Mouse (Mus musculus): Measurements from ENCODE around the gene Hmmr. TPM values are rescaled to one million over a fixed set of nuclear protein-coding genes. Genes with fewer than 3 reads are reported as not detected.

Hmmr gene
- polyA plus RNA-seq, 1 experiment from 2014 or later: 37.6 TPM

DNA sequence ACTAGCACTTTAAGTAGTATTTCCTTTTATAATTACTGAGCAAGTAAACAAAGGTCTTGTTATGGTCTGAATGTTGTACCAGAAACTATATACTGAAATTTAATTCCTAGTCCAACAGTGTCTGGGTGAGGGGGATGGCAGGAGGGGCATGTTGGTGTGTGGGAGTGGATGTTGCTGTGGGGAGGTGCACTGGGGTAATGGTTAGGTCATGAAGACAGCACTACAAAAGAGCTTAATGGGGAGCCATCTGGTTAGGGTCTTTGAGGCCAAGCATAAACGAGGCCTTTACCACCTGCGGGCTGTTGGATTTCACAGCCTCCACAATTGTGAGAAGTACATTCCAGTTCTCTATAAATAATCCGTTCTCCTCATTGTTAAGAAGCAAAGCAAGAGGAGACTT lies 49.9 kb downstream of the Hmmr start:
- WGBS: 79% methylated on average over 3 of the region's 3 CpGs
- Histone ChIP-seq H3K4me2 (ENCODE audit: low read depth, low read length) (no peak overlapping the region), H3K27me3 (replicated peaks; ENCODE audit: control insufficient read depth, insufficient read depth, low read length) (no peaks in the 10 kb centered on the region), H3K9me3 (ENCODE audit: control insufficient read depth, low read length) (no peaks in the 10 kb centered on the region), H3K4me1 (ENCODE audit: control insufficient read depth, insufficient read depth, low read length) (no peaks in the 10 kb centered on the region), H3K36me3 (ENCODE audit: control insufficient read depth, insufficient read depth, low read length) (peaks cover 12% of the 10 kb centered on the region), H3K4me3 (ENCODE audit: low read length) (no peak overlapping the region), H3K9ac (ENCODE audit: low read depth, low read length) (no peak overlapping the region), H3K27ac (ENCODE audit: low read length) (no peak overlapping the region)
- ATAC-seq: no peak

DNA sequence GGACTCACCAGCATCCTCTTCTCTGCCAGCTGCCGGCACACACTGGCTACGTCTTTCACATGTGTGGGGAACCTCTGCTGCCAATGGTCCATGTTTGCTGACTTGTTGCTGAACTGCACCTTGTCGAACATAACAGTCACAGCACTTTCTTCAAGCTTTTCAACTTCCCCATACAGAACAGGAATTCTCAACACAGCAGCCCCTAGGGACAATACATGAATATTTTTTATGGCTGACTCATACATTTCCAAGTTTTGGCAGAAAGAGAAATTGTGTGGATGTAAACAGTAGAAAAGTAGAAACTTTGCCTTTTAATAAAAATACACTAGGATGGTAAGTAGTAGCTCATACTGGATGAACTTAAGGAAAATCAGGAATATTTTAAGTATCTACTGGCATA lies 50.8 kb downstream of the Hmmr start:
- H3K4me1 ChIP-seq (ENCODE audit: control insufficient read depth, insufficient read depth, low read length): no peaks in the 10 kb centered on the region
- H3K36me3 ChIP-seq (ENCODE audit: control insufficient read depth, insufficient read depth, low read length): peaks cover 19% of the 10 kb centered on the region
- H3K4me3 ChIP-seq (ENCODE audit: low read length): no peak overlapping the region
- no peak overlapping the region for H3K9ac ChIP-seq (ENCODE audit: low read depth, low read length)
- peaks cover under 1% of the 10 kb centered on the region; the same call in 1 of the 2 replicates for H3K9me3 ChIP-seq (ENCODE audit: control insufficient read depth, low read length)
- no peak for ATAC-seq
- H3K27me3 ChIP-seq (replicated peaks; ENCODE audit: control insufficient read depth, insufficient read depth, low read length): no peaks in the 10 kb centered on the region
- no peak overlapping the region for H3K27ac ChIP-seq (ENCODE audit: low read length)
- no peak overlapping the region for H3K4me2 ChIP-seq (ENCODE audit: low read depth, low read length)
- 83% methylated on average over 3 of the region's 3 CpGs for WGBS

DNA sequence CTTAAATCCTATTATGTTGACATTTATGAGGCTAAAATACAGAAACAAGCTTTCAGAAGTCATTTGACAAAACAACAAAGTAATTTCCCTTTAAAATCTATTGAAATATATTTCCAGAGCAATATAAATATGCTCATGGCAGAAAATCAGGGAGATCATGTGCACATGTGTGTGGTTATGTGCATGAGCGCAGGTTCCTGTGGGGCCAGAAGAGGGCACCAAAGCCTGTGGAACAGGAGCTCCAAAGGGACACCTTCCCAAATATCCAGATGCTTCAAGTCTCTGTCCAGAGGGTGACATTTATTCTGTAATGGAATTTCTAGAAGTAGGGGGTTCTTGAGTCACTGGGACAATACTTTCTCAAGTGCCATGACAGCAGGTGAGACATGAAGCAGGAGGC lies 56.1 kb downstream of the Hmmr start:
- no peak overlapping the region for H3K4me3 ChIP-seq (ENCODE audit: low read length)
- H3K27me3 ChIP-seq (replicated peaks; ENCODE audit: control insufficient read depth, insufficient read depth, low read length): no peaks in the 10 kb centered on the region
- no peak for ATAC-seq
- H3K4me2 ChIP-seq (ENCODE audit: low read depth, low read length): no peak overlapping the region
- peaks cover 4% of the 10 kb centered on the region for H3K9me3 ChIP-seq (ENCODE audit: control insufficient read depth, low read length)
- H3K9ac ChIP-seq (ENCODE audit: low read depth, low read length): no peak overlapping the region
- H3K36me3 ChIP-seq (ENCODE audit: control insufficient read depth, insufficient read depth, low read length): peaks cover 23% of the 10 kb centered on the region
- no peaks in the 10 kb centered on the region for H3K4me1 ChIP-seq (ENCODE audit: control insufficient read depth, insufficient read depth, low read length)
- WGBS: 97% methylated on average over 1 of the region's 1 CpGs
- no peak overlapping the region for H3K27ac ChIP-seq (ENCODE audit: low read length)

DNA sequence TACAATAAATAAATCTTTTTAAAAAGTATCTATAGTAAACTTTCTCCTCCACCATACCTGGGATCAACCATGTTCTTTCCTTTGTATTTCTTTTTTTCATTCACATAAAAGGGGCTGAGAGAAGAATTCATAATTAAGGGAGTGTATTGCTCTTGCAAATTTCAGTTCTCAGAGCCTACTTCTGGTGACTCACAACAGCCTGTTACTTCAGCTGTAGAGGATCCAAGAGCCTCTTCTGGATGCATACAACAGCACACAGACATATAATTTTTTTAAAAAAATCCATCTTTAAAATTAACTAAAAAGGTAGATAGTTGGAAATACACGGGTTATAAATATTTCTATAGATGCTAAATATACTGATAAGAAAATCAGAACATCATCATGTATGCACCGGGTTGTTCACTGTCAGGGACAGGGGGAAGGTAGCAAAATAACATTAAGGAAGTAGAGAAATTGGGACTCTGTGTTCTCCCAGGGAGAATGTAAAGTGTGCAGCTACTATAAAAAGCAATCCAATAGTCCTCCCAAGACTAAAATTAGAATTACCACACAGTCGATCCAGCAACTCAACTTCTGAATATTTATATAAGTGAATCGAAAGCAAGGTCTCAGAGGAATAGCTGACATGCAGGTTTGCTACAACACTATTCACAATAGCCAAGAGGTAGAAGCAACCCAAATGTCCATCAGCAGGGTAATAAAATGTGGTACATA lies 58.0 kb downstream of the Hmmr start:
- H3K9me3 ChIP-seq (ENCODE audit: control insufficient read depth, low read length): peaks cover 4% of the 10 kb centered on the region
- H3K4me2 ChIP-seq (ENCODE audit: low read depth, low read length): no peak overlapping the region
- no peak overlapping the region for H3K9ac ChIP-seq (ENCODE audit: low read depth, low read length)
- H3K4me3 ChIP-seq (ENCODE audit: low read length): no peak overlapping the region
- 78% methylated on average over 4 of the region's 4 CpGs for WGBS
- no peak overlapping the region for H3K27ac ChIP-seq (ENCODE audit: low read length)
- no peaks in the 10 kb centered on the region for H3K27me3 ChIP-seq (replicated peaks; ENCODE audit: control insufficient read depth, insufficient read depth, low read length)
- H3K36me3 ChIP-seq (ENCODE audit: control insufficient read depth, insufficient read depth, low read length): peaks cover 23% of the 10 kb centered on the region
- ATAC-seq: no peak
- H3K4me1 ChIP-seq (ENCODE audit: control insufficient read depth, insufficient read depth, low read length): no peaks in the 10 kb centered on the region

Other genes with a start within 250 kb of the Hmmr start
- 94.2 and 95.9 TPM in 2 replicates for gene Mat2b, start 38.2 kb downstream of the Hmmr start, polyA plus RNA-seq (2015; fragmentation: Nextera tagmentation; extraction: Ambion mirVana)
- 119 and 130 TPM in 2 replicates for gene Nudcd2, start 245 bp upstream of the Hmmr start, polyA plus RNA-seq (2015; fragmentation: Nextera tagmentation; extraction: Ambion mirVana)
- 50.8 and 56.6 TPM in 2 replicates for gene Ccng1, start 21.9 kb upstream of the Hmmr start, polyA plus RNA-seq (2015; fragmentation: Nextera tagmentation; extraction: Ambion mirVana)